Mouse (Mus musculus): Measurements from ENCODE around the gene Nkd1.

GRCm38 (mm10) chr8:88577666-88578065 is 56.5 kb downstream of the Nkd1 start:
- no peak for TF ChIP-seq POLR2A (IDR thresholded peaks at IDR 0.05; ENCODE audit: borderline replicate concordance, insufficient read depth, low read length)
- no peak for TF ChIP-seq CTCF (IDR thresholded peaks at IDR 0.05; ENCODE audit: borderline replicate concordance, insufficient read depth, low read depth, low read length)
